Mouse (Mus musculus): ENCODE measurements around the gene Rps6kb1.
"Not testable (repeated sequence)": the region's sequence is repeated elsewhere in the genome, so short reads cannot be mapped to it uniquely, and the experiment has no call there.

The Rps6kb1 gene

DNA sequence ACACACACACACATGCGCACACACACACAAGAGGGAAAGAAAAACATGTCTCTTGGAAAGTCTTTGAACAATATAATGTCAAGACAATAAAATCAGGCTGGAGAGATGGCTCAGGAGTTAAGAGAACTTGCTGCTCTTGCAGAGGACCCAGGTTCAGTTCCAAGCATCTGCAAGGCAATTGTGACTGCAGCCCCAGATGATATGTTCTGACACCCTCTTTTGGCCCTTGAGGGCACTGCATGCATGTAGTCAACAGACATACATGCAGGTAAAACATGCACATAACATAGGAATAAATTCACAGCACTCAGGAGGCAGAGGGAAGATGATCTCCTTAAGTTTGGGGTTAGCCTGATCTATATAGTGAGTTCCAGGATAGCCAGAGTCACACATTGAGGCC, 2.8 kb upstream of the Rps6kb1 start:
- CTCF ChIA-PET, result no interaction called here

DNA sequence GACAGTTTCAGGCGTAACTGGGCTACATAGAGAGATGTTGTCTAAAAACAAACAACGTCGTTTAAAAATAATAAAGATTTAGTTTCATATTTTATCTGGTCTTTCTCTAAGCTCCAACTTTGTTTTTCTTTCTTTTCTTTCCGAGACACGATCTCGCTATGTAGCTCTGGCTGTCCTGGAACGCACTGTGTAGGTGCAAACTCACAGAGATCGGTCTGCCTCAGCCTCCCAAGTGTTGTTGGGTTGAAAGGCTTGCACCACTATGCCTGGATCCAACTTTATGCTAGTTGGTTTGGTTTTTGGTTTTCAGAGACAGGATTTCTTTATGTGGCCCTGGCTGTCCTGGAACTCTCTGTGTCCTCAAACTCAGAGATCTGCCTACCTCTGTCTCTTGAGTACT, 951 bp upstream of the Rps6kb1 start:
- CTCF ChIA-PET, result no interaction called here

DNA sequence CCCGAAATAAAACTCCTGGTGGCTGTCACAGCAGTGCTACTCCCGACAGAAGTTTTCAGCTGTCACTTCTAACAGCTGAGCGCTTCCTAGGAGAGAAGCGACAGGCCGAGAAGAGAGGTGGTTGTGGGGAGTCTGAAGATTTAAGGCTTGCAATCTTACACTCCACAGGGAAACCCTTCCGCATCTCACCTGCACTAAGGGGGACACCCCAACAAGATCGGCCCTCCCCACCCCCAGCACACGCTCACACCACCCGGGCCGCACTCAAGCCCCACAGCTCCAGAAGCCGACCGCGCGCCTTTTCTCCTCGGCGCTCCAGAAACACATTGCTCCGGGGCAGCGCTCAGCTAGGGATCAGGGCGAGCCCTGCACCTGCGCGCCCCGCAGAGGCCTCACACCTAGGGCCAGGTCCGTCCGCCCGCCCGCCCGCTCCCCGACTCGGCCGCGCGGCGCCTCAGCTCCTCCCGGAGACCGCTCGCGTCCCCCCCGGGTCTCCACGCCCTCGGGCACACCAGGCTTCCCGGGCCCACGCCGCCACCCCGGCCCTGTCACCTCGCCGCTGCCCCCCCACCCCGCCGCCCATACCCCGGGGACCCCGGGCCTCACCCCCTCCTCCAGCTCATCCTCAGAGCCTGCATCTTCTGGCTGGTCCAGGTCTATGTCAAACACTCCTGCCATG, 506 bp downstream of the Rps6kb1 start:
- CTCF ChIA-PET, result interaction anchor here (0.5 to 1.0 kb wide), 4 partner anchors 69 to 583 kb away, joined by 3 to 4 read pairs (median 3); partner anchors contain the start of gene Trim37

DNA sequence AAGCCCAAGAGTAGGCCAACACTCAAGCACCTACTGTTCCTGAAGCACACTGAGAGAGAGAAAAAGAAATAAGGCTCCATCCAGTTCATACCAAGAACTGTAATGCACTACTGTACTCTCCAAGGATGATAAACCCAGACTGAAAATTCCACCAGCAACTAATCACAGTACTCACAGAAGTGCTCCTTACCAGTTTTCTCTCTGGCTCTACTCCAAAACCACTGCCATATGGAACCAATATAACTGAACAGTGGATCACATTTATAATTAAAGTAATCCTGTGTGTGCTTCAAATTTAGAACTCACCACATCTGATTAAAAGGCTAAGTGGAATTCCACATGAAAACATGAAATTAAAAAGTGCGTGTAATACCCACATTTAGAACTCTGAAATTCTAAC, 1.8 kb downstream of the Rps6kb1 start:
- CTCF ChIA-PET, result no interaction called here

DNA sequence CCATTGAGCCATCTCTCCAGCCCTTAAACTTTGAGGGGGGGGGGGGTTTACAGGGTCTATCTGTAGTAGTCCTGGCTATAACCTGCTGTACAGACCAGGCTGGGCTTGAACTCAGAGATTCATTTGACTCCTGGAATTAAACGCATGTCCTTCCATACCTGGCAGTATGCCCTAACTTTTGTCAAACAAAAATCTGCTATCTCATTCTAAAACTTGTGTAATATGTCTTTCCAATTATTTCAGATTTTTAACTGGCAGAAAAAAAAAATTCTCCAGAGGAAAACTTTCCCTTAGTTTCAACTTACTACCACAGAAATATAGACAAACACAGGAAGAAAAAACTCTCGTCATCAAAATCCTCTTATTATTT, 4.1 kb downstream of the Rps6kb1 start:
- CTCF ChIA-PET, result no interaction called here

DNA sequence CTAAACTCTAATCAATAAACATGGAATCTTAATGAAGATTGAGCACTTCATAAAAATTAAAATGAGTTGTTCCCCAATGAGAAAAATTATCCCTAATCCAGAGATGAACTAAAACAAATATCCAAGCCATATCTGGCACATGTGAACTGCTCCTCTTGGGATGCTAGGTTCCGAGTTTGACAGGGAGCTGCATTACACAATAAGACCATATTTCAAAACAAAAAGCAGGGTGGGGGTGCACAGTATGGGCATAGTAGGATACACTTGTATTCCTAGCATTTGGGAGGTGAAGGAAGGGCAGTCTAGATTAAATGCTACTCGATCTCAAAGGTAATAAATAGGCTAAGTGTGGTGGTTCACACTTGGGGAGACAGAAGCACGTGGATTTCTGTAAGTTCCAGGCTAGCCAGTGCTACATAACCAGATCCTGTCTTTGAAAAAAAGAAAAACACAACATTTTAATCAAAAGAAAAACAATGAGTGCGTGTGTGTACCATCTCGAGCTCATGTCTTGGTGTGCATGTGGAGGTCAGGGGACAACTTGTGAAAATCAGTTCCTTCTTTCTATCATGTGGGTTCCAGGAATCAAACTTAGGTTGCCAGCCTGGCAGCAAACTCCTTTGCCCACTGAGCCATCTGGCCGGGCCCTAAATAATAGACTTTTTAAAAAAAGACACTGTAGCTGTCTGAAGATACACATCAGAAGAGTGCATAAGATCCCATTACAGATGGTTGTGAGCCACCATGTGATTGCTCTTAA, 4.7 kb downstream of the Rps6kb1 start:
- CTCF ChIA-PET, result interaction anchor here (0.5 kb wide), 1 partner anchor 48 kb away, joined by 7 read pairs; no protein-coding TSS in a partner anchor

DNA sequence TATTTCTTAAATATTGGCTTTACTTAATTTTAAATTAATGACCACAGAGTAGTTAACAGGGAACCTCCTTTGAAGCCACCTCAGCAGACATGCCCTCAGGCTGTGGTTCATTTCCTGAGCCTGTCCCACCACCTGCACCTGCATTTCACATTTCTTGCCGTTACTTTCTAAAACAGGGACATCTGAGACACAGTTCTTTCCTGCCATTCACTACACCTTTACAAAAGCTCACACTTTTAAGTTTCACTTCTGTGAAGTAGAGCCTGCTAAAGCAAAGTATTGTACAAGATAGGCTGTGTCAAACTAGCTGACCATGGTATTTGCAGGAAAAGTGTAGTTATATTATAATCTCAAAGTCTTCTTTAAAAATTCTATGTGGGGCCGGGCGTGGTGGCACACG, 5.8 kb downstream of the Rps6kb1 start:
- CTCF ChIA-PET, result interaction anchor here (0.6 kb wide), 1 partner anchor 47 kb away, joined by 3 read pairs; no protein-coding TSS in a partner anchor

DNA sequence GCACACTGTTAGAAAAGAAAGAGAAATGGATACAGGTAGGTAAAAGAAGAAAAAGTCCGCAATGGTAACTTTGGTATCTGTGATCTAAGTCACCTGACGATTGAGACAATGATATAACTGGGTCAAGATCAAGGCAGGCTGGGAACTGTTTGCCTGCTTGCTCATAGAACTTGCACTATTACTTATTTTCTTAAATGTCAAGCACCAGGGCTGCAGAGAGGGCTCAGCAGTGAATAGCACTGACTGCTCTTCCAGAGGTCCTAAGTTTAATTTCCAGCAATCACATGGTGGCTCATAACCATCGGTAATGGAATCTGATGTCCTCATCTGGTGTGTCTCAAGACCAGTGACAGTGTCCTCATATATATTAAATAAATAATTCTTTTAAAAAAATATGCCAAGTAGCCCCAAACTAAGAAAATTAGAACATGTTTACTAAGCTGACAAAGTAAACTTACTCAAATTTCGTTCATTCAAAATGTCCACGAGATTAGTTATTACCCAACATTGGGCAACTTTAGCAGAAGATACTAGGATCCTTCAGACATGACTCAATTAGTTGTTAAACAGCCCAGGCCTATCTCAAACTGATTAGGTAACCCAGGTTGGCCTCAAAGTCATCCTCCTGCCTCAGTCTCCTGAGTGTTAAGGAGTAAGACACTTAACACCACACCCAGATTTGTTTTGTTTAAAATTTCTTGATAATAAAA, 10.2 kb downstream of the Rps6kb1 start:
- CTCF ChIA-PET, result no interaction called here

DNA sequence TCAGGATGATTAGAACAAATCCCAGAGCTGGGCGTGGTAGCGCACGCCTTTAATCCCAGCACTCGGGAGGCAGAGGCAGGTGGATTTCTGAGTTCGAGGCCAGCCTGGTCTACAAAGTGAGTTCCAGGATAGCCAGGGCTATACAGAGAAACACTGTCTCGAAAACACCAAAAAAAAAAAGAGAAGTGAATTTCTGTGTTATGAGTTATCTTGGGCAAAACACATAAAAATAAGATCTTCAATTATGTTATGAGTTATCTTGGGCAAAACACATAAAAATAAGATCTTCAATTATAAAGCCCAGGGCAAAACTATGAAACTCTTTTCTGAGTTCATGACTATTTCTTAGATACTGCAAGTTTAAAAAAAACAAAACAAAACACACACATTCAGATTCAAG, 11.3 kb downstream of the Rps6kb1 start:
- CTCF ChIA-PET, result not testable (repeated sequence)

DNA sequence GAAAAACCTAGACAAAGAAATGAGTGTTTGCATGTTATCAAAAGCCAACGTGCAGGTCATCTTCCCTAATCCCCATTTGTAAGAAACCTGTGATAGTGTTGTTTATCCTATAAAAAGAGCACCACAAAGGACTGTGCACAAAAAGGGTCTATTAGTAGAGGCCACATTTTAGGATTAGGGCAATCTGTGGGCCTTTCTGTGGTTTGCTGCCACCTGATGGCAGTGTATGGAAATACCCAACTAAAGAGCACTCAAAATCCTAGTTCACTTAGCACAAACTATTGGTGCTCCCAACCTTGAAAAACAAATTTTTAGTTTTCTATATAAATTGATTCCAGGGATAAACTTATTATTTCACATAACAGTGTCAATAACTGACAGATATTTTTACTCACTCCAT, 11.8 kb downstream of the Rps6kb1 start:
- CTCF ChIA-PET, result no interaction called here

DNA sequence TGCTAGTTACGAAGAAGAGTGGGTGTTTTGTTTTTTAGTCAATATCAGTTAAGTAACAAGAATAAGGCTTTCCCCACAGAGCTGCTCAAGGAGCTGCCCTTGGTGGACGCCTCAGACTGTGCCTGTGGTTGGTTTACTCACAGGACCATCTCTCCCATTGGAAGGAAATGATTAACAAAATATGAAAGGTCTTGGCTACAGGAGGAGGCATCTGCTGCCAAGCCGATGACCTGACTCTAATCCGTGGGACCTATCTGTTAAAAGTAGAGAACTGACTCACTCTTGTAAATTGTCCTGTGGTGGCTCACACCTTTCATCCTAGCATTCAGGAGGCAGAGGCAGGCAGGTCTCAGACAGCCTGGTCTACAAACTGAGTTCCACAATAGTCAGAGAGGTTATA, 17.1 kb downstream of the Rps6kb1 start:
- CTCF ChIA-PET, result no interaction called here

DNA sequence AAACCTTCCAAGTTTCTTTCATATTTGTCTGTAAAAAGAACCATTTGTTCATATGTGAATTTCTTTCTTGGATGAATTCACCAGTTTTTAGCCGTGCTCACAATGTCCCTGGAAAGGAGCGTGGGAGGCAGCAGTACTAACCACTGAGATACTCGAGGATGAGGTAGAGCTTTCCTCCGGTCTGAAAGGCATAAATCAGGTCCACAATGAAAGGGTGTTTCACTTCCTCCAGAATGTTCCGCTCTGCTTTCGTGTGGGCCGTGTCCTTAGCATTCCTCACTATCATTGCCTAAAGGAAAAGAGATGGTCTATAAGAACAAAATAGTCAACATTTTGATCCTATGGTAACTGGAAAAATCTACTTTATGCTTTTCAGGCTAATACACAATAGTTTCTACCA, 24.9 kb downstream of the Rps6kb1 start:
- CTCF ChIA-PET, result interaction anchor here (0.7 kb wide), 1 partner anchor 154 kb away, joined by 3 read pairs; no protein-coding TSS in a partner anchor

DNA sequence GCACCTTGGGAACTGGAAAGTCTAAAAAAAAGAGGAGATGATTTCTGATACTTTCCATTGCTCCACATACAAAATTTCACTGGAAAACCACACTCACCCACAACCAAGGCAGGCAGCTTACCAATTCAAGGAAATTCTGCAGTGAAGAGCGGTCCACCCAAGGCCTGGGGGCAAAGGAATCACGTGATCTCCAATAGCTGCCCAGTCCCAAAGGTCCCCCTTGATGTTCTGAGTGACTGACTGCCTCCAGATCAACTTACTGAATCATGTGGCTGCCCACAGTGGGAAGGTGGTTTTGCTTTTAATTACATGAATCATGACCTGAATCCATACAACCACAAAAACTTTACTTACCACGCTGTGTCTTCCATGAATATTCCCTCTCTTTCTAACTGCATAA, 27.4 kb downstream of the Rps6kb1 start:
- CTCF ChIA-PET, result no interaction called here

DNA sequence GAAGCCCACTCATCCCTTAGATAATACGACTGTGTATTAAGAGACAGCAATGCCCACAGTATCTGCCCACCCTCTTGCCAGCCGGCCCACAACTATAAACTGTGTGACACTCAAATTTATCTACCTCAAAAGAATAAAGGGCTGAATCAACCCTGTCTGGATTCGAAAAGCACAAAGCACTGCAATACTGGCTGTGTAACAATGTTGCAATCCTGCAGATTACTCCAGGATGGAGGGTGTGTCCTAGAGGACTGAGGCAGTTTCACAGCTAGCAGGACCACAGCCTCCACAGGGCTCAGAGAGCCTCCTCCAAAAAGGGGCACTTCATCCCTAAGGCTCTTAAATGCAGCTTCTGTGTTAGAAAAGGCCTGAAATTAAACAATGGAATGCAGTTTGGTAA, 28.0 kb downstream of the Rps6kb1 start:
- CTCF ChIA-PET, result no interaction called here

DNA sequence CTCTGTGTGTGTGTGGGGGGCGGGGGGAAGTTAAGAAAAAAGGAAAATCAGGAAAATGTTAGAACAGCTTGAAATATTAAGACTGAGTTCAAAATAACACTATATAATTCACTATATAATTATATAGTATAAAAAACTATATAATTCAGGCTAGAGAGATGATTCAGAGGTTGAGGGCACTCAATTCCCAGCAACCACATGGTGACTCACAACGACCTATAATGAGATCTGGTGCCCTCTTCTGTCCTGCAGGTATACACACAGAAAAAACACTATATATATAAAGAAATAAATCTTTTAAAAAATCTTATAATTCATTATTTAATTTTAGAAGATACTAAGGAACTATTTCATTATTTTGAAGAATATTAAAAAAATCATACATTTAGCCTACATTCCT, 36.6 kb downstream of the Rps6kb1 start:
- CTCF ChIA-PET, result no interaction called here

DNA sequence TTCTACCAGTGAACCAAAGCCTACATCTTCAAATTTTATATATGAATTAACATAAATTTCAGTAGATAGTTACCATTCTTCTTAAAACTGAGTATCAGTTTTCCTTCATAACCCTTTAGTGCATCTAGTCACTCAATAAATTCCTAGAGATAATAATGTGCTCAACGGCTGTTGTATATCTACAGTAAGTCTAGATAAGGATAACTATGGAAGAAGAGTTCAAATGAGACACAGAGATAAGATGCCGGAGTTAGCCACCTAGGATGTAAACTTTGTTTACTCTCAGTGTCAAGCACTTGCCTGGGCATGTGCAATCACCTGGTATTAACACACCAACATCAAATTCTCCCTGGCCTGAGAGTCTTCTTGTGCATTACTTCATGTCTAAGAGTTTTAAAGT, 37.3 kb downstream of the Rps6kb1 start:
- CTCF ChIA-PET, result no interaction called here

DNA sequence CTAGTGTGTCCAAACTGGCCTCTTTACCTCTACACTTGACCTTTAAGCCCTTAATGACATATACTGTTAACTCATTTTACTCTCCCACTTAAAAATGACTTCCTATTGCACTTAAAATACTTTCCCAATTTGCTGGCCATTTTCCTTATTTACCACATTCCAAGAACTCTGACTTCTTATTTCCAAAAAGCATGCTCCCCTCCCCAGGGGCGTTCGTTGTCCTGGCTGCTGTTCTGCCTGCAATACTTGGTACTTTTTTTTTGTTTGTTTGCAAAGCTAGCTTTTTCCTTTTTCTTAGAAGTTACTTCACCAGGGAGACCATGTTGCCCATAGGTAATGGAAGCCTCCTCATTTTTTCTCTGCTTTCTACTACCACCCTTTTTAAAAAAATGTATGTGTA, 41.5 kb downstream of the Rps6kb1 start:
- CTCF ChIA-PET, result no interaction called here

DNA sequence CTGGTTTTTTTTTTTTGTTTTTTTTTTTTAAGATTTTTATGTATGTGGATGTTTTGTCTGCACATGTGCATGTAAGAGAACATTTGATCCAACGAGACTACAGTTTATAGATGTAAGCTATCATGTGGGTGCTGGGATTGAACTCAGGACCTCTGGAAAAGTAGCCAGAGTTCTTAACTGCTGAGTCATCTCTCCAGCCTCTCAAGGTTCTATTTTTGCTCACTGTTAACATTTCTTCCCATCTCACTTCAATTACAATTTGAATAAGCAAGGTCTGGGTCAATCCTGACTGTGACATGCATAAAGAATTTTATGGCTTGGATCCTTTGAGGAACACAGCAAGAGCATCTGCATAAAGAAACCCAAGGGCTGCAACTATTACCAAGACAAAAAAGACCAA, 43.8 kb downstream of the Rps6kb1 start:
- CTCF ChIA-PET, result interaction anchor here (0.7 kb wide), 1 partner anchor 72 kb away, joined by 7 read pairs; no protein-coding TSS in a partner anchor

DNA sequence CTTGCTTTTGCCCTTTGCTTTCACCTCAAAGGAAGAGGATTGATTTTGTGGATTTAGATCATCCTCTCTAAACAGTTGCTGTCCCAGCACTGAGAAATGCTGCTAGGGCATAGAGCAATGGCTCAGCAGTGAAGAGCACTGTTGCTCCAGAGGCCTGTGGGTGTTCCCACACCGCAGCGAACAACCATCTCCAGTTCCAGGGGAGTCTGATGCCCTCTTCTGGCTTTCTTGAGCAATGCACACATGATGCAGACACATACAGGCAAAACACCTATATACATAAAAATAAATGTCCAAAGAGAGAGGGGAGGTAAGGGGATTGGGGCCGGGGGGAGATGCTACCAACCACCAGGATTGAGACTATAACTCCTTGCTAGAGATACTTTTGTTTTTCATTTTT, 46.7 kb downstream of the Rps6kb1 start:
- CTCF ChIA-PET, result no interaction called here

DNA sequence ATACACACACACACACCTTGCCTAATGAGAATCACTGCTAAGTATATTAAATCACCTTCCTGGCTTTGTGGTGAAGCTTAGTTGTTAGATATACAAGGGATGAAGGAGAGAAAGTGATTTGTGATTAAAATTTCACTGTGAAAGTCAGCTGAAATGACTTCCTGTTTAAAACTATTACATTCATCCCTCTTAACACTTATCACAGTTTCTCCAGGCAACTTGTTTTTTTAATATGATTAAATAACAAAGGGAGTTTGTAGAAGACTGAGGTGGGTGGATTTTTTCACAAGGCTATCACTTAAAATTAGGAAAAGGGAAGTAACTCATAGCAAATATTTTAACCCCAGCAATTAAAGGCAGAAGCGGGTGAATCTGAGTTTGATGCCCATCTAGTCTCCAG, 47.2 kb downstream of the Rps6kb1 start:
- CTCF ChIA-PET, result no interaction called here

DNA sequence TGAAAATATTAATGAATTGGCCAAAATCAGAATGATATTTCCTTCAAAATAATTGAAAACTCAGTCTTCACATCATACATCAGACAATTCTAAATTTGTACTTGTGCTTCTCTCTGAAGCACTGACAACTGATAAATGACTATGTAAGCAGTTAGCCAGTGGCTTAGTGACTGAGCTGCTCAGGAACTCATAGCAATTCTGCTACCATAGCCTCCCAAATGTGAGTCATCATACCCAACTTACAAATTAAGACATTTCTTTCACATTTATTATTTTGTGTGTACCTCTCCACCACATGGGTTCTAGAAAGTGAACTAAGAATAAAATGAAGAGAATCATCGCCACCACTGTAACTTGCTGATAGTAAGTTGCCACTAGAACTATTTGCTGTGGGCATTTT, 53.8 kb downstream of the Rps6kb1 start:
- CTCF ChIA-PET, result no interaction called here

DNA sequence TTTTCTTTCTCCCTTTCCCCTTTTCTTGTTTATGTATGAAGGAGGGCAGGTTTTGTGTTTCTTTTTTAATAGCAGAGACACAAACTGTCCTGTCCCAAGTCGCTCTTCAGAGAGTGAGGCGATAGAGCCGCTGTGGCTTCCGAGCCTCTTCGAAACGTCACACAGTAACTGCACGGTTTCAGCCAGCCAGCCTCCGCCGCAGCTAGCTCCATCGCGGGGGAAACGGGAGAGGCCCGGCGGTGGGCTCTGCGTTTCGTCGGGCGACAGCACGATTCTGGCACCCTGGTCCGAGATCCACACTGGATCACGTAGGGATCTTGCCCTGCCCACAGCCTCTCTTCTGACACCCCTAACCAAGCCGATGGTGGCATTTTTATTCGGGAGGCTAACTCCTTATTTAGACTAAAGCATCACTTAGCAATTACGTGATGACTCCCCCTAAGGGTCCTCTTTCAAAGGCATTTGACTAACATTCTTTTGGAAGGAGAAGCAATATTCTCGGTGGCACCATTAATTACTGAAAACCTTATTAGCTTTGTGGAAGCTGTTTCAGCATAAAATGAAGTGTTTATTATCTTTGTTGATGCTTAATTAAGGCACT, 59.6 kb downstream of the Rps6kb1 start:
- CTCF ChIA-PET, result interaction anchor here (0.6 kb wide), 1 partner anchor 75 kb away, joined by 5 read pairs; no protein-coding TSS in a partner anchor
